Mouse (Mus musculus) cortical plate, adult 2 months (tissue): ENCODE results near the gene Nat8f4.

ENCODE experiments used
- CTCF ChIP-seq: fragments of 200-500 bp; IDR thresholded peaks from 2 replicates; pipeline ENCODE4 v1.5.1; 2011; ENCODE audit warnings: mild to moderate bottlenecking, control low read depth, low read length; ENCODE audit not compliant: insufficient read depth; ENCODE audit errors: extremely low read depth
- POLR2A ChIP-seq: fragments of 200-500 bp; IDR thresholded peaks from 2 replicates; pipeline ENCODE4 v1.6.1; 2011; ENCODE audit warnings: mild to moderate bottlenecking, low read length, control low read depth; ENCODE audit not compliant: insufficient read depth; ENCODE audit errors: extremely low read depth

GRCm38 (mm10) chr6:85908341-85908740 is 3.7 kb upstream of the Nat8f4 start:
- no peak for TF ChIP-seq POLR2A
- no peak for TF ChIP-seq CTCF
